Mouse (Mus musculus): Measurements from ENCODE around the gene Cdc14a. TPM values are rescaled to one million over a fixed set of nuclear protein-coding genes. Genes with fewer than 3 reads are reported as not detected.

The Cdc14a gene
- polyA plus RNA-seq, 1 experiment from 2014 or later: 17.7 TPM

GRCm38 (mm10) chr3:116310033-116310432, 113.8 kb downstream of the Cdc14a start:
- Histone ChIP-seq H3K4me1 (peaks cover 2% of the 10 kb centered on the region; the same call in 1 of the 2 replicates), H3K27me3 (no peaks in the 10 kb centered on the region), H3K4me3 (no peak overlapping the region), H3K9me3 (no peaks in the 10 kb centered on the region), H3K36me3 (peaks cover 17% of the 10 kb centered on the region; the same call in 1 of the 2 replicates), H3K4me2 (replicated peaks) (no peak overlapping the region), H3K9ac (replicated peaks) (no peak overlapping the region), H3K27ac (replicated peaks) (no peak overlapping the region)
- WGBS: 90% methylated on average over 10 of the region's 10 CpGs
- ATAC-seq (ENCODE audit: low FRiP score, low read depth): no peak

GRCm38 (mm10) chr3:116304800-116305753, 118.8 kb downstream of the Cdc14a start:
- Histone ChIP-seq H3K27ac (replicated peaks) (no peak overlapping the region), H3K9me3 (no peaks in the 10 kb centered on the region), H3K9ac (replicated peaks) (no peak overlapping the region), H3K4me2 (replicated peaks) (no peak overlapping the region), H3K27me3 (no peaks in the 10 kb centered on the region), H3K4me1 (peaks cover 3% of the 10 kb centered on the region; the same call in 1 of the 2 replicates), H3K36me3 (peaks cover 16% of the 10 kb centered on the region), H3K4me3 (no peak overlapping the region)
- peak; percentile 49; the same call in 1 of the 2 replicates for ATAC-seq (ENCODE audit: low FRiP score, low read depth)
- 80% methylated on average over 18 of the region's 18 CpGs for WGBS

- Histone ChIP-seq H3K4me1 (peaks cover 3% of the 10 kb centered on the region; the same call in 1 of the 2 replicates), H3K4me3 (no peak overlapping the region), H3K27ac (replicated peaks) (no peak overlapping the region), H3K36me3 (peaks cover 20% of the 10 kb centered on the region), H3K4me2 (replicated peaks) (no peak overlapping the region), H3K9ac (replicated peaks) (no peak overlapping the region), H3K27me3 (no peaks in the 10 kb centered on the region), H3K9me3 (no peaks in the 10 kb centered on the region)
- 98% methylated on average over 7 of the region's 7 CpGs for WGBS
- no peak for ATAC-seq (ENCODE audit: low FRiP score, low read depth)
Observed at GRCm38 (mm10) chr3:116302581-116302980, 121.3 kb downstream of the Cdc14a start.

- no peak overlapping the region for H3K9ac ChIP-seq (replicated peaks)
- no peaks in the 10 kb centered on the region for H3K9me3 ChIP-seq
- no peak overlapping the region for H3K4me2 ChIP-seq (replicated peaks)
- 86% methylated on average over 6 of the region's 6 CpGs for WGBS
- no peak overlapping the region for H3K27ac ChIP-seq (replicated peaks)
- no peaks in the 10 kb centered on the region for H3K27me3 ChIP-seq
- peaks cover 17% of the 10 kb centered on the region for H3K36me3 ChIP-seq
- H3K4me1 ChIP-seq: peaks cover 3% of the 10 kb centered on the region; the same call in 1 of the 2 replicates
- no peak for ATAC-seq (ENCODE audit: low FRiP score, low read depth)
- no peak overlapping the region for H3K4me3 ChIP-seq
Observed at GRCm38 (mm10) chr3:116301754-116302153, 122.1 kb downstream of the Cdc14a start.

- Histone ChIP-seq H3K4me2 (replicated peaks) (no peak overlapping the region), H3K27ac (replicated peaks) (no peak overlapping the region), H3K4me1 (no peaks in the 10 kb centered on the region), H3K36me3 (peaks cover 34% of the 10 kb centered on the region), H3K4me3 (no peak overlapping the region), H3K9me3 (no peaks in the 10 kb centered on the region), H3K9ac (replicated peaks) (no peak overlapping the region), H3K27me3 (no peaks in the 10 kb centered on the region)
- ATAC-seq (ENCODE audit: low FRiP score, low read depth): no peak
- 91% methylated on average over 10 of the region's 10 CpGs for WGBS
Observed at GRCm38 (mm10) chr3:116298727-116299126, 125.1 kb downstream of the Cdc14a start.

GRCm38 (mm10) chr3:116298003-116298402, 125.8 kb downstream of the Cdc14a start:
- WGBS: 92% methylated on average over 8 of the region's 8 CpGs
- H3K36me3 ChIP-seq: peaks cover 39% of the 10 kb centered on the region

GRCm38 (mm10) chr3:116297170-116297569, 126.7 kb downstream of the Cdc14a start:
- Histone ChIP-seq H3K4me1 (no peaks in the 10 kb centered on the region), H3K9ac (replicated peaks) (no peak overlapping the region), H3K4me2 (replicated peaks) (no peak overlapping the region), H3K9me3 (no peaks in the 10 kb centered on the region), H3K36me3 (peaks cover 43% of the 10 kb centered on the region), H3K4me3 (no peak overlapping the region), H3K27ac (replicated peaks) (no peak overlapping the region), H3K27me3 (no peaks in the 10 kb centered on the region)
- 95% methylated on average over 7 of the region's 7 CpGs for WGBS
- ATAC-seq (ENCODE audit: low FRiP score, low read depth): no peak

More at GRCm38 (mm10) chr3:116298003-116298402, 125.8 kb downstream of the Cdc14a start:
- Histone ChIP-seq H3K4me3 (no peak overlapping the region), H3K4me2 (replicated peaks) (no peak overlapping the region), H3K9ac (replicated peaks) (no peak overlapping the region), H3K27me3 (no peaks in the 10 kb centered on the region), H3K4me1 (no peaks in the 10 kb centered on the region), H3K9me3 (no peaks in the 10 kb centered on the region), H3K27ac (replicated peaks) (no peak overlapping the region)
- ATAC-seq (ENCODE audit: low FRiP score, low read depth): no peak

- WGBS: 90% methylated on average over 9 of the region's 9 CpGs
- no peak for ATAC-seq (ENCODE audit: low FRiP score, low read depth)
- peaks cover 36% of the 10 kb centered on the region for H3K36me3 ChIP-seq
Observed at GRCm38 (mm10) chr3:116290041-116290815, 133.6 kb downstream of the Cdc14a start.

GRCm38 (mm10) chr3:116288833-116289232, 135.0 kb downstream of the Cdc14a start:
- Histone ChIP-seq H3K9me3 (no peaks in the 10 kb centered on the region), H3K27me3 (no peaks in the 10 kb centered on the region), H3K27ac (replicated peaks) (no peak overlapping the region), H3K4me2 (replicated peaks) (no peak overlapping the region), H3K36me3 (peaks cover 26% of the 10 kb centered on the region), H3K4me3 (no peak overlapping the region), H3K4me1 (peaks cover 5% of the 10 kb centered on the region; the same call in 1 of the 2 replicates), H3K9ac (replicated peaks) (no peak overlapping the region)
- 94% methylated on average over 6 of the region's 6 CpGs for WGBS
- no peak for ATAC-seq (ENCODE audit: low FRiP score, low read depth)

More at GRCm38 (mm10) chr3:116290041-116290815, 133.6 kb downstream of the Cdc14a start:
- Histone ChIP-seq H3K27me3 (no peaks in the 10 kb centered on the region), H3K27ac (replicated peaks) (no peak overlapping the region), H3K4me1 (no peaks in the 10 kb centered on the region), H3K9me3 (no peaks in the 10 kb centered on the region), H3K4me3 (no peak overlapping the region), H3K4me2 (replicated peaks) (no peak overlapping the region), H3K9ac (replicated peaks) (no peak overlapping the region)

GRCm38 (mm10) chr3:116284735-116285134, 139.1 kb downstream of the Cdc14a start:
- Histone ChIP-seq H3K9ac (replicated peaks) (no peak overlapping the region), H3K4me2 (replicated peaks) (no peak overlapping the region), H3K9me3 (no peaks in the 10 kb centered on the region), H3K36me3 (no peaks in the 10 kb centered on the region), H3K4me1 (peaks cover 5% of the 10 kb centered on the region; the same call in 1 of the 2 replicates), H3K27me3 (no peaks in the 10 kb centered on the region), H3K4me3 (no peak overlapping the region), H3K27ac (replicated peaks) (no peak overlapping the region; the same call in 1 of the 2 replicates)
- no peak for ATAC-seq (ENCODE audit: low FRiP score, low read depth)
- WGBS: 91% methylated on average over 4 of the region's 4 CpGs

- no peak for ATAC-seq (ENCODE audit: low FRiP score, low read depth)
- Histone ChIP-seq H3K4me3 (no peak overlapping the region), H3K27ac (replicated peaks) (no peak overlapping the region), H3K9ac (replicated peaks) (no peak overlapping the region), H3K36me3 (no peaks in the 10 kb centered on the region), H3K27me3 (no peaks in the 10 kb centered on the region), H3K4me2 (replicated peaks) (no peak overlapping the region), H3K9me3 (no peaks in the 10 kb centered on the region), H3K4me1 (peaks cover 5% of the 10 kb centered on the region; the same call in 1 of the 2 replicates)
- WGBS: 34% methylated on average over 2 of the region's 2 CpGs
Observed at GRCm38 (mm10) chr3:116283996-116284395, 139.8 kb downstream of the Cdc14a start.

All from midbrain, embryonic 12.5 days (tissue).